Mouse (Mus musculus): ENCODE measurements around the gene Glg1.
"Not testable (repeated sequence)": the region's sequence is repeated elsewhere in the genome, so short reads cannot be mapped to it uniquely, and the experiment has no call there.

The Glg1 gene

GRCm38 (mm10) chr8:111252487-111253112 is 6.4 kb downstream of the Glg1 start:
- no peak for DNase-seq (ENCODE audit: low read depth, low spot score)

GRCm38 (mm10) chr8:111250111-111250510 is 8.9 kb downstream of the Glg1 start:
- no peak for DNase-seq (ENCODE audit: low read depth, low spot score)

- DNase-seq (ENCODE audit: low read depth, low spot score), result no peak
Measured at GRCm38 (mm10) chr8:111248136-111248535, 10.9 kb downstream of the Glg1 start.

GRCm38 (mm10) chr8:111246864-111247263 is 12.2 kb downstream of the Glg1 start:
- DNase-seq (ENCODE audit: low read depth, low spot score), result not testable (repeated sequence)

- no peak for DNase-seq (ENCODE audit: low read depth, low spot score)
Measured at GRCm38 (mm10) chr8:111246287-111246830, 12.7 kb downstream of the Glg1 start.

- DNase-seq (ENCODE audit: low read depth, low spot score), result no peak
Measured at GRCm38 (mm10) chr8:111237301-111237700, 21.7 kb downstream of the Glg1 start.

- DNase-seq (ENCODE audit: low read depth, low spot score), result no peak
Measured at GRCm38 (mm10) chr8:111233730-111234129, 25.3 kb downstream of the Glg1 start.

GRCm38 (mm10) chr8:111224153-111224552 is 34.9 kb downstream of the Glg1 start:
- DNase-seq (ENCODE audit: low read depth, low spot score), result no peak

GRCm38 (mm10) chr8:111218107-111218506 is 40.9 kb downstream of the Glg1 start:
- DNase-seq (ENCODE audit: low read depth, low spot score), result no peak

GRCm38 (mm10) chr8:111213406-111213805 is 45.6 kb downstream of the Glg1 start:
- no peak for DNase-seq (ENCODE audit: low read depth, low spot score)

- DNase-seq (ENCODE audit: low read depth, low spot score), result no peak
Measured at GRCm38 (mm10) chr8:111211180-111211579, 47.8 kb downstream of the Glg1 start.

GRCm38 (mm10) chr8:111209874-111210273 is 49.1 kb downstream of the Glg1 start:
- no peak for DNase-seq (ENCODE audit: low read depth, low spot score)

GRCm38 (mm10) chr8:111206321-111206720 is 52.7 kb downstream of the Glg1 start:
- no peak for DNase-seq (ENCODE audit: low read depth, low spot score)

GRCm38 (mm10) chr8:111205033-111205432 is 54.0 kb downstream of the Glg1 start:
- DNase-seq (ENCODE audit: low read depth, low spot score), result no peak

GRCm38 (mm10) chr8:111203341-111203740 is 55.7 kb downstream of the Glg1 start:
- no peak for DNase-seq (ENCODE audit: low read depth, low spot score)

- DNase-seq (ENCODE audit: low read depth, low spot score), result no peak
Measured at GRCm38 (mm10) chr8:111197966-111198365, 61.0 kb downstream of the Glg1 start.

GRCm38 (mm10) chr8:111196181-111196580 is 62.8 kb downstream of the Glg1 start:
- no peak for DNase-seq (ENCODE audit: low read depth, low spot score)

- no peak for DNase-seq (ENCODE audit: low read depth, low spot score)
Measured at GRCm38 (mm10) chr8:111188594-111189211, 70.3 kb downstream of the Glg1 start.

- no peak for DNase-seq (ENCODE audit: low read depth, low spot score)
Measured at GRCm38 (mm10) chr8:111187470-111187869, 71.5 kb downstream of the Glg1 start.

GRCm38 (mm10) chr8:111185472-111185947 is 73.5 kb downstream of the Glg1 start:
- no peak for DNase-seq (ENCODE audit: low read depth, low spot score)

- DNase-seq (ENCODE audit: low read depth, low spot score), result no peak
Measured at GRCm38 (mm10) chr8:111171661-111172060, 87.4 kb downstream of the Glg1 start.

GRCm38 (mm10) chr8:111157617-111158016 is 101.4 kb downstream of the Glg1 start:
- DNase-seq (ENCODE audit: low read depth, low spot score), result peak; percentile 30

Data from forelimb bud, embryonic 11.5 days (tissue).